Mouse (Mus musculus): ENCODE measurements around the gene Mpzl3. TPM values are rescaled to one million over a fixed set of nuclear protein-coding genes. Genes with fewer than 3 reads are reported as not detected.

Gene Mpzl3
- polyA plus RNA-seq, 1 experiment from 2014 or later, result 30.8 TPM

DNA sequence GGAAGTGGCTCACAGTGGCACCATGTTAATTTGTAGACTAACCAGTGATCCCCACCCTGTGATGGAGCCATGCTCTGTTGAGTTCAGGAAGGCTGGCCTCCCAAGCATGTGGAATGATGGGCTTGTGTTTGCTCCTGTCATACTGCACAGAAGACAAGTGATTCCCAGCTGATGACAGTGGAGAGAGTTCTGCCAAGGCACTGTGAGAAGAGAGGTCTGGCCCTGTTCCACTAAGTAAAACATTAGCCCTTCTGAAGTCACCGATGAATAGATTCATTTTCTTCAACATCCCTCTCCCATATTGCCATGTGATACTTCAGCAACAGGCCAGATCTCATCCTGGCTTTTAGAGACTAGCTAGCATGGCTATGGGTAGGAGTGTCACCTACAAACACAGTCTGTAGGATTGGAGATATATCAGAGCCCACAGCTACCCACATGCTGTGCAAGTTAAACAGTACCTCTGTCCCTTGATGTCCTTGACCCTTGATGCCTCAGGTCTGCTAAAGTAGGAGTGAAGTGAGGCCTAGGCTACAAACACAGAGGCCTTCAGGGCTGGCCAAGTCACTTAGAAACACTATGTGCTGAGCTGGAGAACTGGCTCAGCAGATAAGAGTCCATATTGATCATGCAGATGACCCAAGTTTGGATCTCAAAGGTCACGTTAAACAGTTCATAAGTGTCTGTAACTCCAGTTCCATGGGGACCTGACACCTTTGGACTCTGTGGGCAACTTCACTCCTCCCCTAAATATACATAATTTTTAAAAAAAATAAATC lies 50.8 kb downstream of the Mpzl3 start:
- no peak for DNase-seq (ENCODE audit: low spot score)
- no peak for ATAC-seq (ENCODE audit: low FRiP score, low TSS enrichment)
- Histone ChIP-seq H3K9me3 (ENCODE audit: control insufficient read depth, low read length) (no peaks in the 10 kb centered on the region), H3K27ac (replicated peaks) (no peak overlapping the region), H3K4me1 (replicated peaks; ENCODE audit: control insufficient read depth, insufficient read depth) (no peaks in the 10 kb centered on the region), H3K9ac (ENCODE audit: low read length) (no peak overlapping the region), H3K4me2 (replicated peaks; ENCODE audit: low read depth) (no peak overlapping the region), H3K27me3 (ENCODE audit: control insufficient read depth, insufficient read depth, low read length) (no peaks in the 10 kb centered on the region), H3K4me3 (ENCODE audit: low read depth, low read length) (no peak overlapping the region), H3K36me3 (ENCODE audit: control insufficient read depth, insufficient read depth, low read length) (no peaks in the 10 kb centered on the region)
- TF ChIP-seq EP300 (optimal IDR thresholded peaks at IDR 0.05) (no peak), CTCF (IDR thresholded peaks at IDR 0.05; ENCODE audit: low read depth) (no peak)
- WGBS, result 79% methylated on average over 2 of the region's 2 CpGs

DNA sequence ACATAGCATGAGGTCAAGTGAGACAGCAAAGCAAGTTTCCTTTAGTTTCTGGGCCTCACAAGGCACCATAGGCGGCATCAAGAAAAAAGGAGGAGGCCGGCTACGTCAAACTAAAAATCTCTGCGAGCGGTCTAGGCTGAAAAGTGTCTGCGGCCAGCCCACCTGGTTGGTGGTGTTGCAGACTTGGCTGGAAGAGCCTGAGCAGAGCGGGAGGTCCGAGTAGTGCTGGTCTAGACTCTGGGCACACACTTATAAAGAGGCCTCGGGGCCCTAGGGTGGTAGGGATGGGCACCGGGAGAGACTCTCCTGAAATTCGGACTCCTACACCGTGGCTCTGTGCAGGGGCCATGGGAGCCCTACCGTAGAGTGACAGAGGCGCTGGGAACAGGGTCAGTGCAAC lies 60.7 kb downstream of the Mpzl3 start:
- no peaks in the 10 kb centered on the region for H3K9me3 ChIP-seq (ENCODE audit: control insufficient read depth, low read length)
- DNase-seq (ENCODE audit: low spot score) (peak; percentile 54), ATAC-seq (ENCODE audit: low FRiP score, low TSS enrichment) (peak; percentile 43)

DNA sequence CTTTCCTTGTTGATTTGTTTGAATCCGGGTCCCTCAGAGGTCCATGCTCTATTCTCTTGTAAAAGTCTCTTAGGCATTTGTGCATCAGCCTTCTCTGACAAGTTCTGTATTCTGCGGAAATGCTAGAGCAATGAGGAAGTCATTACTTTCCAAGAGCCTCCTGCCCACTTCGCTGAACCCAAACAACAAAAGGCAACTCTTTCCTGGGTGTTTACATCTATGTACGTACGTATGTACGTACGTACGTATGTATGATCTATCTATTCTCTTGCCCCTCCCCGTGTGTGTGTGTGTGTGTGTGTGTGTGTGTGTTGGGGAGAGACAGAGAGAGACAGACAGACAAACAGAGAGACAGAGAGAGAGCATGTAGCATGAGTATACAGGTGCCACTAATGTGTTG lies 61.8 kb downstream of the Mpzl3 start:
- Histone ChIP-seq H3K4me2 (replicated peaks; ENCODE audit: low read depth) (no peak overlapping the region), H3K9me3 (ENCODE audit: control insufficient read depth, low read length) (no peaks in the 10 kb centered on the region), H3K9ac (ENCODE audit: low read length) (no peak overlapping the region), H3K27ac (replicated peaks) (no peak overlapping the region), H3K36me3 (ENCODE audit: control insufficient read depth, insufficient read depth, low read length) (no peaks in the 10 kb centered on the region), H3K4me1 (replicated peaks; ENCODE audit: control insufficient read depth, insufficient read depth) (no peaks in the 10 kb centered on the region; the same call in 1 of the 2 replicates), H3K27me3 (ENCODE audit: control insufficient read depth, insufficient read depth, low read length) (no peaks in the 10 kb centered on the region), H3K4me3 (ENCODE audit: low read depth, low read length) (no peak overlapping the region)
- ATAC-seq (ENCODE audit: low FRiP score, low TSS enrichment) (no peak), DNase-seq (ENCODE audit: low spot score) (no peak)
- WGBS, result 52% methylated on average over 9 of the region's 9 CpGs
- no peak for TF ChIP-seq CTCF (IDR thresholded peaks at IDR 0.05; ENCODE audit: low read depth)
- no peak for TF ChIP-seq EP300 (optimal IDR thresholded peaks at IDR 0.05)

More for the DNA sequence above, 60.7 kb downstream of the Mpzl3 start:
- no peaks in the 10 kb centered on the region for H3K27me3 ChIP-seq (ENCODE audit: control insufficient read depth, insufficient read depth, low read length)
- H3K4me2 ChIP-seq (replicated peaks; ENCODE audit: low read depth), result peak overlapping the region; percentile 52
- H3K27ac ChIP-seq (replicated peaks), result no peak overlapping the region
- H3K36me3 ChIP-seq (ENCODE audit: control insufficient read depth, insufficient read depth, low read length), result no peaks in the 10 kb centered on the region
- no peaks in the 10 kb centered on the region; the same call in 1 of the 2 replicates for H3K4me1 ChIP-seq (replicated peaks; ENCODE audit: control insufficient read depth, insufficient read depth)
- peak overlapping the region; percentile 23; the same call in 1 of the 2 replicates for H3K4me3 ChIP-seq (ENCODE audit: low read depth, low read length)
- TF ChIP-seq EP300 (optimal IDR thresholded peaks at IDR 0.05) (no peak), CTCF (IDR thresholded peaks at IDR 0.05; ENCODE audit: low read depth) (no peak)
- no peak overlapping the region for H3K9ac ChIP-seq (ENCODE audit: low read length)
- WGBS, result 8% methylated on average over 14 of the region's 14 CpGs

DNA sequence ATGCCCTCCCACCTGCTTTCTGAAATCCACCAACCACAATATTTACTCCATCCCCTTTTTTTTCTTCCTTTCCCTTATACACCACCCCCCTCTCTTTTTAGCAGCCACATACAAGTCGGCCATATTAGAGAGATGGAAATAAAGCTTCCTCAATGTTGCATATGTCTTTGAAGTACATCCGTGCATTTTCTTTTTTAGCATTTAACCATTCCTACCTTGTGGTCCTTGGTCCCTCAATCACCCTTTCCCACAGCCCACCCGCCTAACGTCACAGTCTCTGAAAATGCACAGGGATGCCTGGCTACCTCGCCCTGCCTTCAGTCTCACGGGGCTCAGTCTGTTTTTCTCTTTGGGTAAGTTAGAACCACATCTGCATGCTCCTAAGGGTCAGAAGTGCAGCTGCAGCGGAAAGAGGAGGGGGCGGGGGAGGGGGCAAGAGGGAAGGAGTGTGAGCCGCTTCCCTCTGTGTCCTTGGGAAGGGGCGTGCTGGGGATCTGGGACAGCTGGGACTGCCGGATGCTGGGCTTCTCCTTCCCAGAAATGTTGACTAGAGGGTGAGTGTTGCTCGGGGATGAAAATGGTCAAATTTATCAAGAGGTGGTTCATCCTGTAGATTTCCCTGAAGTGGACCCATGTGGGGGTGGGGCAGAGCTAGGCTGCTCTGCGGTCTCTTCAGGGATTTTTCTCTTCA lies 62.9 kb downstream of the Mpzl3 start, which contains the start of gene Scn2b:
Gene Scn2b, plus strand, starts transcription at position 42 of the 691 bp plus-strand sequence.
- H3K9ac ChIP-seq (ENCODE audit: low read length), result peak within 1 kb of the TSS; percentile 59
- H3K27me3 ChIP-seq (ENCODE audit: control insufficient read depth, insufficient read depth, low read length), result no peaks in the 10 kb centered on the region
- H3K4me1 ChIP-seq (replicated peaks; ENCODE audit: control insufficient read depth, insufficient read depth), result no peaks in the 10 kb centered on the region; the same call in 1 of the 2 replicates
- H3K36me3 ChIP-seq (ENCODE audit: control insufficient read depth, insufficient read depth, low read length), result no peaks in the 10 kb centered on the region
- ATAC-seq (ENCODE audit: low FRiP score, low TSS enrichment) (no peak), DNase-seq (ENCODE audit: low spot score) (no peak)
- H3K4me3 ChIP-seq (ENCODE audit: low read depth, low read length), result peak within 1 kb of the TSS; percentile 45
- TF ChIP-seq CTCF (IDR thresholded peaks at IDR 0.05; ENCODE audit: low read depth) (no peak), EP300 (optimal IDR thresholded peaks at IDR 0.05) (no peak)
- peak within 1 kb of the TSS; percentile 53 for H3K4me2 ChIP-seq (replicated peaks; ENCODE audit: low read depth)
- 3% methylated on average over 13 of the region's 13 CpGs for WGBS
- H3K27ac ChIP-seq (replicated peaks), result 0 out of 2 replicates have a peak within 1 kb of the TSS, but pooled peaks have one; percentile 49
- H3K9me3 ChIP-seq (ENCODE audit: control insufficient read depth, low read length), result no peaks in the 10 kb centered on the region

DNA sequence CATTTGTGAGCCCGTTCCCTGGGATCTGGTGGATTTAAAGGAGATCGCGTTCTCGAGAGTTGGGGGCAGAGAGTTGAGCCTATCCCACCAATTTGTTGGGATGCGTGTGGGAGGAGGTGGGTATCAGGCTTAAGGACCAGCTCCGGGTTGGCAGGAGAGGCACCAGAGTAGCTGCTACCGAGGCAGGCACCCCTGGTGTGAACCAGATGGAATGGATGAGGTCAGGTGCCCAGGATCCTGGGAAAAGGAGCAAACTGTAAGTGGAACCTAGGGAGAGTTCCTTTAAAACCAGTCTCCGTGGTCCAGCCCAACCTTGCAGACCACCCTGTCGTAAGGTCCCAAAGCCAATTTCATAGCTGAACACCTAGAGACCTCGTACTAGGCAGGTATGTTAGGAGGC lies 63.6 kb downstream of the Mpzl3 start:
- Histone ChIP-seq H3K4me3 (ENCODE audit: low read depth, low read length) (peak overlapping the region; percentile 45; the same call in 1 of the 2 replicates), H3K4me2 (replicated peaks; ENCODE audit: low read depth) (peak overlapping the region; percentile 53), H3K27ac (replicated peaks) (no peak overlapping the region), H3K36me3 (ENCODE audit: control insufficient read depth, insufficient read depth, low read length) (no peaks in the 10 kb centered on the region), H3K9me3 (ENCODE audit: control insufficient read depth, low read length) (no peaks in the 10 kb centered on the region), H3K27me3 (ENCODE audit: control insufficient read depth, insufficient read depth, low read length) (no peaks in the 10 kb centered on the region), H3K9ac (ENCODE audit: low read length) (peak overlapping the region; percentile 27), H3K4me1 (replicated peaks; ENCODE audit: control insufficient read depth, insufficient read depth) (no peaks in the 10 kb centered on the region; the same call in 1 of the 2 replicates)
- WGBS, result 27% methylated on average over 10 of the region's 10 CpGs
- DNase-seq (ENCODE audit: low spot score) (no peak), ATAC-seq (ENCODE audit: low FRiP score, low TSS enrichment) (no peak)
- TF ChIP-seq EP300 (optimal IDR thresholded peaks at IDR 0.05) (no peak), CTCF (IDR thresholded peaks at IDR 0.05; ENCODE audit: low read depth) (no peak)
